8 mouse cellular contexts compared by ENCODE assay signal in the genomic region with DNA sequence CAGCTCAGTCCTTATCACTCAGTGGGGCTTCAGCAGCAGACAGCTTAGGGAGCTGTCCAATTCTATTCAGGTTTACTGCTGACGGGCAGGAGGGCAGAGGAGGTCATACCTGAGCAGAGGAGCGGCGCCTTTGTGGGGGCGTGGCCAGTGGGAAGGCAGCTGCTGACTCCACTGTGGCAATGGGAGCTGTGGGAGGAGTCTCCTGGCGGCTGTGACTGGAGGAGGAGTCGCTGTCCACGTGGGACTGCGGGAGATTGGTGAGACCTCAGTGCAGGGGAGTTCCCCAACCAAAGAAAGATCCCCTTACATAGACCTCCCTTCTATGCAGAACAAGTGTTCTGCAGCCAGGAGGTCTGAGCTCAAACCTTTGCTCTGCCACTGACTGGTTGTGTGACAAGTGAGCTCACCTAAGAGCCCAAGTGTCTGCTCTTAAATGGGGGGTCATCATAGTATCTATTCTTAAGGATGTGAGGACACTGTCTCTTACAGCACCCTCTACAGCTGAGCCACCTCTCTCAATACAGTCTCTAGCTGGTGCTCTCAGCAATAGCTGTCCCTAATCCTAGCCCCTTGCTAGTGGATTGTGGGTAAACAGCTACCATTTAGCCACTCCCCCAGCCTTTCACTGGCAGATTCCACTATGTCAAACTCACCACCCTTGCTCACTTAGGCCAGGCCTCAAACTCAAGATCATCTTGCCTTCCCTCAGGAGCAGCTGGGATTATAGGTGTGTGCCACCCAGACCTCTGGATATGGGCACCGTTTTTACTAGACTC. TPM values are rescaled to one million over a fixed set of nuclear protein-coding genes. Genes with fewer than 3 reads are reported as not detected.
A peak's percentile ranks its signal among the peaks of the same experiment; 100 is the strongest.
DNase-seq lines count a peak whose midpoint lies in the region; TF ChIP-seq lines count a peak whose summit lies in the region.

No protein-coding gene starts in this region.

- no peak overlapping the region for H3K4me3 ChIP-seq in thymus, adult 2 months (ENCODE audit: control insufficient read depth, insufficient read depth, low read length)

- intact Hi-C loops in left cerebral cortex, postnatal 25 days (cut with DNase I): no loop called here

- H3K4me1 ChIP-seq in thymus, adult 2 months (replicated peaks; ENCODE audit: control insufficient read depth, insufficient read depth, low read length): peaks cover 4% of the 10 kb centered on the region; the same call in 1 of the 2 replicates

- H3K27ac ChIP-seq in thymus, adult 2 months (ENCODE audit: control insufficient read depth, insufficient read depth, low read length): no peak overlapping the region

- H3K36me3 ChIP-seq in thymus, adult 2 months (ENCODE audit: control insufficient read depth, insufficient read depth, low read length): no peaks in the 10 kb centered on the region

- DNase-seq in thymus, adult 2 months: peak; percentile 21
- DNase-seq in thymus, postnatal 10 days (ENCODE audit: low spot score in 2 of 2): no peak
- peak; percentile 55 for DNase-seq in gastrocnemius, postnatal 25 days
- peak; percentile 69 for DNase-seq in liver
- peak; percentile 37 to 56 for DNase-seq in natural killer cell, adult 2 months (ENCODE audit: low spot score in 2 of 2)
- no peak for DNase-seq in left cerebral cortex, postnatal 25 days (ENCODE audit: low spot score in 2 of 2)
- no peak for DNase-seq in layer of hippocampus, postnatal 36 days
- DNase-seq in frontal cortex, postnatal 36 days (ENCODE audit: low spot score in 2 of 2): no peak

- no peaks in the 10 kb centered on the region for H3K27me3 ChIP-seq in thymus, adult 2 months (ENCODE audit: control insufficient read depth, insufficient read depth, low read length)

- 29% methylated on average over 9 of the region's 9 CpGs for WGBS in thymus, adult 2 months

- no peak for TF ChIP-seq POLR2A in thymus, adult 2 months (IDR thresholded peaks at IDR 0.05; ENCODE audit: control insufficient read depth, extremely low read depth, insufficient read depth, low read length, poor library complexity)

- no peak for TF ChIP-seq CTCF in thymus, adult 2 months (IDR thresholded peaks at IDR 0.05; ENCODE audit: borderline replicate concordance, control insufficient read depth, extremely low read depth, insufficient read depth, low read length, poor library complexity)

RNA-seq across cellular contexts. Expression of gene Fam98c, which starts 6.9 kb away (rescaled TPM):
- polyA plus RNA-seq in thymus, adult 2 months (2012; rRNA removed): 88.8 and 92.3 TPM in 2 replicates
- total RNA-seq in gastrocnemius, postnatal 25 days (2021): 10 to 100 TPM; 11.0 to 12.9 TPM
- total RNA-seq in left cerebral cortex, postnatal 25 days (2021): 10 to 100 TPM; 35.9 to 40.6 TPM
- 10 to 100 TPM; 30.0 to 32.1 TPM for total RNA-seq in layer of hippocampus, postnatal 36 days (2021)

RNA-seq across cellular contexts. Expression of gene Ggn, which starts 7.1 kb away (rescaled TPM):
- polyA plus RNA-seq in thymus, adult 2 months (2012; rRNA removed): 0.53 and 0.66 TPM in 2 replicates
- total RNA-seq in gastrocnemius, postnatal 25 days (2021): under 1 TPM; 0.15 to 0.32 TPM
- 1 to 10 TPM; 1.0 to 1.1 TPM for total RNA-seq in left cerebral cortex, postnatal 25 days (2021)
- under 1 TPM; 0.76 to 0.77 TPM for total RNA-seq in layer of hippocampus, postnatal 36 days (2021)

RNA-seq across cellular contexts. Expression of gene Spred3, which starts 7.3 kb away (rescaled TPM):
- 2.2 and 2.7 TPM in 2 replicates for polyA plus RNA-seq in thymus, adult 2 months (2012; rRNA removed)
- total RNA-seq in gastrocnemius, postnatal 25 days (2021): under 1 TPM; 0.77 to 0.86 TPM
- 10 to 100 TPM; 52.3 to 57.9 TPM for total RNA-seq in left cerebral cortex, postnatal 25 days (2021)
- 10 to 100 TPM; 45.3 to 51.0 TPM for total RNA-seq in layer of hippocampus, postnatal 36 days (2021)

RNA-seq across cellular contexts. Expression of gene Psmd8, which starts 17.6 kb away (rescaled TPM):
- polyA plus RNA-seq in thymus, adult 2 months (2012; rRNA removed): 254 and 284 TPM in 2 replicates
- 100 to 1,000 TPM; 156 to 200 TPM for total RNA-seq in gastrocnemius, postnatal 25 days (2021)
- 100 to 1,000 TPM; 137 to 145 TPM for total RNA-seq in left cerebral cortex, postnatal 25 days (2021)
- 100 to 1,000 TPM; 136 to 154 TPM for total RNA-seq in layer of hippocampus, postnatal 36 days (2021)

RNA-seq across cellular contexts. Expression of gene Rasgrp4, which starts 28.3 kb away (rescaled TPM):
- 44.9 and 54.5 TPM in 2 replicates for polyA plus RNA-seq in thymus, adult 2 months (2012; rRNA removed)
- under 1 TPM; 0.69 to 0.72 TPM for total RNA-seq in gastrocnemius, postnatal 25 days (2021)
- 1 to 10 TPM; 1.1 to 1.8 TPM for total RNA-seq in left cerebral cortex, postnatal 25 days (2021)
- total RNA-seq in layer of hippocampus, postnatal 36 days (2021): 1 to 10 TPM; 1.1 to 1.7 TPM

Comparison
In these comparisons a context has a peak if more than half of its experiments do, and no peak if none do; other contexts are left out.
1. DNase-seq: peak in thymus, adult 2 months (single experiment), gastrocnemius, postnatal 25 days (single experiment), liver (single experiment) and natural killer cell, adult 2 months (2 of 2); none in thymus, postnatal 10 days (0 of 2), left cerebral cortex, postnatal 25 days (0 of 2), layer of hippocampus, postnatal 36 days (0 of 2) and frontal cortex, postnatal 36 days (0 of 2).
2. RNA of gene Spred3, which starts 7.3 kb away (total RNA-seq): 52.3 to 57.9 TPM in left cerebral cortex, postnatal 25 days and 45.3 to 51.0 TPM in layer of hippocampus, postnatal 36 days; 0.77 to 0.86 TPM in gastrocnemius, postnatal 25 days; every median in the first group is over 10 times any median in the second.